Mouse (Mus musculus) heart, postnatal 0 days (tissue): Measurements from ENCODE around the gene Zbtb32. TPM values are rescaled to one million over a fixed set of nuclear protein-coding genes. Genes with fewer than 3 reads are reported as not detected.

Experiments
- ATAC-seq: fragments of 200-750 bp; cut with Nextera tagmentation; 2 replicates; pipeline ENCODE4 v1.8.0; 2017; ENCODE audit warnings: low read depth, moderate number of reproducible peaks, moderate library complexity; ENCODE audit not compliant: insufficient read depth
- DNase-seq: peaks from one replicate; pipeline ENCODE4 v3.0.0-alpha.2; 2016; ENCODE audit warnings: low spot score
- H3K27ac ChIP-seq: fragments of 300-500 bp; sonication (generic); 2 replicates; pipeline ENCODE4 v1.5.1; 2014; ENCODE audit warnings: low read depth, mild to moderate bottlenecking
- H3K27me3 ChIP-seq: fragments of 300-500 bp; sonication (generic); 2 replicates; pipeline ENCODE4 v1.6.1; 2014; ENCODE audit warnings: low read length, mixed read lengths; ENCODE audit not compliant: control insufficient read depth, insufficient read depth
- H3K36me3 ChIP-seq: fragments of 300-500 bp; sonication (generic); replicated peaks from 2 replicates; pipeline ENCODE4 v1.6.1; 2014; ENCODE audit warnings: low read length, mixed read lengths; ENCODE audit not compliant: control insufficient read depth, insufficient read depth
- H3K4me1 ChIP-seq: fragments of 300-500 bp; sonication (generic); 2 replicates; pipeline ENCODE4 v1.6.1; 2014; ENCODE audit warnings: antibody characterized with exemption; ENCODE audit not compliant: control insufficient read depth, insufficient read depth
- H3K4me2 ChIP-seq: fragments of 300-500 bp; sonication (generic); 2 replicates; pipeline ENCODE4 v1.6.1; 2014; ENCODE audit warnings: low read depth, mild to moderate bottlenecking, low read length, moderate library complexity
- H3K4me3 ChIP-seq: fragments of 300-500 bp; sonication (generic); 2 replicates; pipeline ENCODE4 v1.5.1; 2014; ENCODE audit warnings: low read depth, low read length
- H3K9ac ChIP-seq: fragments of 300-500 bp; sonication (generic); replicated peaks from 2 replicates; pipeline ENCODE4 v1.6.1; 2014; ENCODE audit warnings: low read depth, low read length, mixed read lengths
- H3K9me3 ChIP-seq: fragments of 300-500 bp; sonication (generic); replicated peaks from 2 replicates; pipeline ENCODE4 v1.6.1; 2016; ENCODE audit warnings: low read length; ENCODE audit not compliant: control insufficient read depth
- CTCF ChIP-seq: IDR thresholded peaks from 2 replicates; pipeline ENCODE4 v1.5.1; 2016; ENCODE audit warnings: antibody characterized with exemption, control low read depth, low read depth
- EP300 ChIP-seq: IDR thresholded peaks from 2 replicates; pipeline ENCODE4 v1.6.1; 2016; ENCODE audit warnings: antibody characterized with exemption, low read depth
- WGBS: fragments of 180-500 bp; shearing (Covaris S2); extraction: QIAGEN DNeasy Blood & Tissue Kit; methylation state at CpG from one replicate; pipeline ENCODE4 v1.1.7; 2014; 5-methylcytosine and 5-hydroxymethylcytosine counted together
- polyA plus RNA-seq: library from polyadenylated mRNA; unstranded; fragments of >200 nt; fragmentation: Nextera tagmentation; extraction: Ambion mirVana; gene quantifications from 2 replicates; pipeline ENCODE4 v1.2.1, GENCODE M21; 2015
- total RNA-seq: library from RNA; depleted of rRNA; stranded (reverse); fragments of >200 nt; gene quantifications from 2 replicates; pipeline ENCODE4 v1.2.3, GENCODE M21; 2014; ENCODE audit warnings: low replicate concordance

The Zbtb32 gene
- total and polyA plus RNA-seq, 2 experiments from 2014 or later = 0.11 TPM; not detected in 1

GRCm38 (mm10) chr7:30584339-30584738 is 14.4 kb downstream of the Zbtb32 start:
- DNase-seq (no peak), ATAC-seq (no peak)
- Histone ChIP-seq H3K27ac (no peak overlapping the region), H3K4me2 (no peak overlapping the region), H3K9me3 (no peaks in the 10 kb centered on the region), H3K4me1 (peaks cover 11% of the 10 kb centered on the region), H3K9ac (no peak overlapping the region), H3K4me3 (no peak overlapping the region), H3K27me3 (no peaks in the 10 kb centered on the region), H3K36me3 (peaks cover 65% of the 10 kb centered on the region)
- WGBS = 92% methylated on average over 10 of the region's 10 CpGs
- TF ChIP-seq EP300 (no peak), CTCF (no peak)

GRCm38 (mm10) chr7:30581547-30581946 is 17.2 kb downstream of the Zbtb32 start:
- Histone ChIP-seq H3K4me3 (no peak overlapping the region), H3K27ac (no peak overlapping the region), H3K9me3 (no peaks in the 10 kb centered on the region), H3K27me3 (no peaks in the 10 kb centered on the region), H3K9ac (no peak overlapping the region), H3K4me1 (no peaks in the 10 kb centered on the region), H3K4me2 (no peak overlapping the region), H3K36me3 (peaks cover 93% of the 10 kb centered on the region)
- no peak for DNase-seq
- 93% methylated on average over 16 of the region's 16 CpGs for WGBS
- TF ChIP-seq CTCF (no peak), EP300 (no peak)
- no peak for ATAC-seq

DNA sequence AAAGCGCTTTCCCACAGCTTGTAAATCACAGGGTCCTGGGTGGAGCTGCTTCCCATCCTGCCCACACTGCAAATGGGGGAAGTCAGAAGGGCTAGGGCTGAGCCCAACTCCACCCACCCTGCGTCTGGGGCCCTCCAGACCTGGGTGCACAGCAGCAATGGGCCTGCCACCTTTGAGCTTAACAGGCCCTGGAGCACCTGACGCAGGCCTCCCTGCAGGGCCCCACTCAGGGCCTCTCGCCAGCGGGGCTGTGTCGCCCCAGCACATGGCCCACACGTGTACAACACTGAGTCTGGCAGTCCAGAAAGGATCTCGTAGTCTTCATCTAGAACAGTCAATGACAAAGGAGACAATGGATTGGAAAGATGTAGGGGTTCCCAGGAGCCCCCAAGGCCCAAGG is 18.8 kb downstream of the Zbtb32 start:
- no peaks in the 10 kb centered on the region for H3K27me3 ChIP-seq
- TF ChIP-seq EP300 (no peak), CTCF (no peak)
- no peak overlapping the region for H3K27ac ChIP-seq
- 91% methylated on average over 8 of the region's 8 CpGs for WGBS
- no peaks in the 10 kb centered on the region for H3K4me1 ChIP-seq
- H3K36me3 ChIP-seq = peaks cover 98% of the 10 kb centered on the region
- H3K4me2 ChIP-seq = no peak overlapping the region
- H3K9me3 ChIP-seq = no peaks in the 10 kb centered on the region
- no peak overlapping the region for H3K9ac ChIP-seq
- ATAC-seq = no peak
- H3K4me3 ChIP-seq = no peak overlapping the region
- DNase-seq = no peak

DNA sequence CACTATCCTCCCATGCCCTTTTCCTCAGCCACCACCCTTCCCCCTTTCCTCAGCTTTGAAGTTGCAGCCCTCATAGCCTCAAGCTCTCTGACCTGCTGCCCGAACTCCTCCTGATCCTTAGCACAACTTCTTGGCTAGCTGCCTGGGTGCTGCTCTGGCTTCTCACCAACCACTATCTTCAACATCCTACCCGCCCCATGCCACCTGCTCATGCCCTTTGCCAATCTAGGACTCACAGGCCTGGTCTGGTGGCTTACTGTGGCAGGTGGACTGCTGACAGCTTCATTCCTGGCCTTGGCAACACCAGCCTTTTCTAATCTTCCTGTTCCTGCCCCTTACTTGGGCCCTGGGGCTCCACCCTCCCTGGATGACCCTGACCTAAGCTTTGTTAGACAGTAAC is 25.7 kb downstream of the Zbtb32 start:
- no peaks in the 10 kb centered on the region for H3K9me3 ChIP-seq
- no peaks in the 10 kb centered on the region for H3K27me3 ChIP-seq
- TF ChIP-seq EP300 (0 out of 2 replicates have a peak, but pooled peaks have one; percentile 30), CTCF (no peak)
- WGBS = 28% methylated on average over 2 of the region's 2 CpGs
- H3K27ac ChIP-seq = peak overlapping the region; percentile 17
- H3K4me2 ChIP-seq = no peak overlapping the region
- ATAC-seq (peak; percentile 73), DNase-seq (peak; percentile 66)
- H3K36me3 ChIP-seq = peaks cover 96% of the 10 kb centered on the region
- no peak overlapping the region for H3K9ac ChIP-seq
- H3K4me1 ChIP-seq = no peaks in the 10 kb centered on the region
- H3K4me3 ChIP-seq = no peak overlapping the region

GRCm38 (mm10) chr7:30572389-30572788 is 26.3 kb downstream of the Zbtb32 start:
- DNase-seq = no peak
- peaks cover 94% of the 10 kb centered on the region for H3K36me3 ChIP-seq
- no peaks in the 10 kb centered on the region for H3K27me3 ChIP-seq
- TF ChIP-seq EP300 (no peak), CTCF (no peak)
- H3K4me2 ChIP-seq = no peak overlapping the region
- no peak for ATAC-seq
- H3K9ac ChIP-seq = no peak overlapping the region
- peak overlapping the region; percentile 16; the same call in 1 of the 2 replicates for H3K27ac ChIP-seq
- no peaks in the 10 kb centered on the region for H3K9me3 ChIP-seq
- WGBS = 71% methylated on average over 5 of the region's 5 CpGs
- no peak overlapping the region for H3K4me3 ChIP-seq
- no peaks in the 10 kb centered on the region for H3K4me1 ChIP-seq

DNA sequence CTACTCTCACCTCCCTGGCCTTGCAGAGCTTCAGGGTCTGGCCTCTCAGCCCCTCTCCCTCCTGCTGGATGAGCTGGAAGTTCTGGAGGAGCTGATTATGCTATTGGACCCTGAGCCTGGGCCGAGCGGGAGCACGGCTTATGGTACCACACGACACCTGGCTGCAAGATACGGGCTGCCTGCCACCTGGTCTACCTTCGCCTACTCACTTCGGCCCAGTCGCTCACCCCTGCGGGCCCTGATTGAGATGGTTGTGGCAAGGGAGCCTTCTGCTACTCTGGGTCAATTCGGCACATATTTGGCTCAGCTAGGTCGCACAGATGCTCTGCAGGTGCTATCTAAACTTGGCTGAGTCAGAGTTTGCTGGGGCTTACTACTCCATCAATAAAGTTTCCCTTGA is 31.2 kb downstream of the Zbtb32 start:
- Histone ChIP-seq H3K4me1 (peaks cover 7% of the 10 kb centered on the region; the same call in 1 of the 2 replicates), H3K27me3 (no peaks in the 10 kb centered on the region), H3K36me3 (peaks cover 77% of the 10 kb centered on the region), H3K4me2 (no peak overlapping the region), H3K4me3 (no peak overlapping the region), H3K9me3 (no peaks in the 10 kb centered on the region), H3K9ac (no peak overlapping the region), H3K27ac (no peak overlapping the region)
- no peak for ATAC-seq
- no peak for DNase-seq
- WGBS = 88% methylated on average over 11 of the region's 11 CpGs
- TF ChIP-seq EP300 (no peak), CTCF (no peak)
